ENCODE assay signal across 10 mouse cellular contexts in the genomic region with DNA sequence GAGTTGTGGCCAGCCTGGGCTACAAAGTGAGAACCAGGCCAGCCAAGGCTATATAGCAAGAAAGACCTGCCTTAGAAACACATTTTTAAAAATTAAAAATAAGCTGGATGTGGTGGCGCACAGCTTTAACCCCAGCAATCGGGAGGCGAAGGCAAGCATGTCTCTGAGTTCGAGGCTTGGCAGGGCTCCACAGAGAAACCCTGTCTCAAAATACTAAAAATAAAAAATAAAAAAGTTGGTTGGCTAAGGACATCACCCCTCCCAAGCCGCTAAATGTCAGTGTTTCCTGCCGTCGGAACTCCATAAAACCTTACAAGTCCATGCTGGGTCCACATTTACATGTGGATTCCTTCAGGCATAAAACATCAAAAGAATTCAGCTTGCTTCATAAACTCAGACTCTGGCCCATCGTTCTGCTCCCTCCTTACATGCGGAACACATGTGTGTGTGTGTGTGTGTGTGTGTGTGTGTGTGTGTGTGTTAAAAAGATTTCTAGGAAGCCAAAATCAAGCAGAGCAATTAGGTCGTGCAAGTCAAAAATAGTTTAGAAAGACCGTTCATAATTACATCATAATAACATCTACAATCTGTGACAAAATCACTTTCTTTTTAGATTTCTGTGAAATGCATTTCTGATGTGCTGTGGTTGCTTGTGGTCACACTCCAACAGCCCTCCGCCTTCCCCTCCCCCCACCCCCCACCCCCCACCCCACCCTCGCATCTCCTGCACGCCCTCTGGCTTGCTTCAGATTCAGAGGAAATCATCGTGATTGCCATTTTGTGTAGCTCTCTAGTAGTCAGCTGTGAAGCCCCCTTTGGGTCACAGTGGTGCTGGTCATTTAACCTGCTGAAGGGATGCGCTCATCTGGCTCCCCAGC. TPM values are rescaled to one million over a fixed set of nuclear protein-coding genes. Genes with fewer than 3 reads are reported as not detected.
DNase-seq lines count a peak whose midpoint lies in the region; ATAC-seq and TF ChIP-seq lines count a peak whose summit lies in the region.
"Had no signal": no experiment of that assay in that cellular context is flagged by ENCODE, and none has a peak within 500 bp of the region (broad histone marks: within the 10 kb centered on the region; RNA-seq: fewer than 3 reads in every experiment).

No protein-coding gene starts in this region.

- no peak for DNase-seq in lung, postnatal 14 days
- no peak for DNase-seq in hindbrain, postnatal 0 days (ENCODE audit: low spot score)
- DNase-seq in c-Kit-positive CD71-positive TER-119-positive erythroid progenitor cells, embryonic 14.5 days (ENCODE audit: low spot score): no peak
- DNase-seq in right cerebral cortex, adult 2 months (ENCODE audit: low spot score in 2 of 2): no peak
- DNase-seq in adrenal gland, postnatal 14 days: no peak
- DNase-seq: gastrocnemius, postnatal 10 days; thymus, postnatal 4 days had no signal

- no peaks in the 10 kb centered on the region for H3K9me3 ChIP-seq in lung, embryonic 15.5 days
- no peaks in the 10 kb centered on the region for H3K9me3 ChIP-seq in embryonic facial prominence, embryonic 15.5 days (replicated peaks)
- no peaks in the 10 kb centered on the region for H3K9me3 ChIP-seq in hindbrain, postnatal 0 days (ENCODE audit: low read length)
- H3K9me3 ChIP-seq in neural tube, embryonic 14.5 days (ENCODE audit: control insufficient read depth, low read length): no peaks in the 10 kb centered on the region

- no peak overlapping the region for H3K4me2 ChIP-seq in lung, embryonic 15.5 days
- 0 out of 2 replicates have a peak overlapping the region, but pooled peaks have one; percentile 17 for H3K4me2 ChIP-seq in embryonic facial prominence, embryonic 15.5 days (replicated peaks)
- 0 out of 2 replicates have a peak overlapping the region, but pooled peaks have one; percentile 16 for H3K4me2 ChIP-seq in hindbrain, postnatal 0 days (ENCODE audit: low read depth, low read length)
- H3K4me2 ChIP-seq in neural tube, embryonic 14.5 days (ENCODE audit: low read depth, low read length): no peak overlapping the region

- no peaks in the 10 kb centered on the region for H3K27me3 ChIP-seq in lung, embryonic 15.5 days
- no peaks in the 10 kb centered on the region for H3K27me3 ChIP-seq in embryonic facial prominence, embryonic 15.5 days
- no peaks in the 10 kb centered on the region for H3K27me3 ChIP-seq in hindbrain, postnatal 0 days (ENCODE audit: insufficient read depth, low read length)
- no peaks in the 10 kb centered on the region for H3K27me3 ChIP-seq in neural tube, embryonic 14.5 days (ENCODE audit: control insufficient read depth, insufficient read depth, low read length)

- 0 out of 2 replicates have a peak overlapping the region, but pooled peaks have one; percentile 3 for H3K27ac ChIP-seq in lung, embryonic 15.5 days
- H3K27ac ChIP-seq in embryonic facial prominence, embryonic 15.5 days (replicated peaks): 0 out of 2 replicates have a peak overlapping the region, but pooled peaks have one; percentile 49
- peak overlapping the region; percentile 51; the same call in 1 of the 2 replicates for H3K27ac ChIP-seq in hindbrain, postnatal 0 days
- no peak overlapping the region for H3K27ac ChIP-seq in neural tube, embryonic 14.5 days (ENCODE audit: low read depth, low read length)

- no peaks in the 10 kb centered on the region for H3K36me3 ChIP-seq in lung, embryonic 15.5 days
- no peaks in the 10 kb centered on the region for H3K36me3 ChIP-seq in embryonic facial prominence, embryonic 15.5 days
- no peaks in the 10 kb centered on the region for H3K36me3 ChIP-seq in hindbrain, postnatal 0 days (ENCODE audit: insufficient read depth, low read length)
- H3K36me3 ChIP-seq in neural tube, embryonic 14.5 days (ENCODE audit: control insufficient read depth, insufficient read depth, low read length): no peaks in the 10 kb centered on the region

- TF ChIP-seq CTCF in hindbrain, postnatal 0 days (IDR thresholded peaks at IDR 0.05; ENCODE audit: low read depth): no peak

- no peak overlapping the region for H3K4me3 ChIP-seq in lung, embryonic 15.5 days
- no peak overlapping the region for H3K4me3 ChIP-seq in embryonic facial prominence, embryonic 15.5 days (replicated peaks)
- no peak overlapping the region for H3K4me3 ChIP-seq in hindbrain, postnatal 0 days (ENCODE audit: low read length)
- H3K4me3 ChIP-seq in neural tube, embryonic 14.5 days (ENCODE audit: low read depth, low read length): no peak overlapping the region

- 50% methylated on average over 15 of the region's 16 CpGs for WGBS in lung, embryonic 15.5 days
- 17% methylated on average over 16 of the region's 16 CpGs for WGBS in embryonic facial prominence, embryonic 15.5 days
- WGBS in hindbrain, postnatal 0 days: 48% methylated on average over 16 of the region's 16 CpGs
- WGBS in neural tube, embryonic 14.5 days: 54% methylated on average over 15 of the region's 16 CpGs

- H3K4me1 ChIP-seq in lung, embryonic 15.5 days: 0 out of 2 replicates have a peak, but pooled peaks cover 5% of the 10 kb centered on the region
- H3K4me1 ChIP-seq in embryonic facial prominence, embryonic 15.5 days: peaks cover 13% of the 10 kb centered on the region
- H3K4me1 ChIP-seq in hindbrain, postnatal 0 days (ENCODE audit: insufficient read depth, low read length): no peaks in the 10 kb centered on the region
- no peaks in the 10 kb centered on the region for H3K4me1 ChIP-seq in neural tube, embryonic 14.5 days (ENCODE audit: control insufficient read depth, insufficient read depth, low read length)

- ATAC-seq in lung, embryonic 15.5 days (ENCODE audit: borderline replicate concordance, extremely low read depth, low FRiP score, low TSS enrichment): no peak
- ATAC-seq in embryonic facial prominence, embryonic 15.5 days (ENCODE audit: insufficient number of reproducible peaks, low FRiP score, low TSS enrichment, low read depth): peak; percentile 41; the same call in 1 of the 2 replicates
- ATAC-seq in hindbrain, postnatal 0 days: peak; percentile 73
- peak; percentile 56; the same call in 1 of the 2 replicates for ATAC-seq in neural tube, embryonic 14.5 days (ENCODE audit: low read depth)

- no peak overlapping the region for H3K9ac ChIP-seq in lung, embryonic 15.5 days
- H3K9ac ChIP-seq in embryonic facial prominence, embryonic 15.5 days: no peak overlapping the region
- no peak overlapping the region for H3K9ac ChIP-seq in hindbrain, postnatal 0 days (replicated peaks; ENCODE audit: low read length)
- H3K9ac ChIP-seq in neural tube, embryonic 14.5 days (replicated peaks; ENCODE audit: low read depth, low read length): no peak overlapping the region

RNA-seq across cellular contexts. Expression of gene Sowahb, which starts 56.7 kb away (rescaled TPM):
- 1.5 and 1.7 TPM in 2 replicates for polyA plus RNA-seq in lung, embryonic 15.5 days (2015; fragmentation: Nextera tagmentation; extraction: Ambion mirVana)
- 0.46 and 0.68 TPM in 2 replicates for polyA plus RNA-seq in embryonic facial prominence, embryonic 15.5 days (2015; fragmentation: Nextera tagmentation; extraction: Ambion mirVana)
- 0.10 and 0.25 TPM in 2 replicates for total RNA-seq in hindbrain, postnatal 0 days (2014; rRNA removed)
- polyA plus RNA-seq in hindbrain, postnatal 0 days (2015; fragmentation: Nextera tagmentation; extraction: Ambion mirVana): 0.04 and 0.08 TPM in 2 replicates
- polyA plus RNA-seq in neural tube, embryonic 14.5 days (2014; fragmentation: Nextera tagmentation; extraction: Ambion mirVana): 0.15 TPM in 1 of 2 replicates, not detected in the other
- total RNA-seq in adrenal gland, postnatal 14 days (2021): 0.78 TPM in 1 of 2 replicates, not detected in the other

Comparison
In these comparisons a context has a peak if more than half of its experiments do, and no peak if none do; other contexts are left out.
1. H3K4me2 ChIP-seq: peak in embryonic facial prominence, embryonic 15.5 days (single experiment) and hindbrain, postnatal 0 days (single experiment); none in lung, embryonic 15.5 days (single experiment) and neural tube, embryonic 14.5 days (single experiment).